Mouse (Mus musculus): ENCODE measurements around the gene Ripk3. TPM values are rescaled to one million over a fixed set of nuclear protein-coding genes. Genes with fewer than 3 reads are reported as not detected.
A peak's percentile ranks its signal among the peaks of the same experiment; 100 is the strongest.

Ripk3 gene
- polyA plus RNA-seq, 1 experiment from 2014 or later, result 5.9 TPM

- Histone ChIP-seq H3K4me2 (no peak overlapping the region; the same call in 1 of the 2 replicates), H3K4me1 (peaks cover 16% of the 10 kb centered on the region), H3K27me3 (peaks cover 80% of the 10 kb centered on the region), H3K9me3 (no peaks in the 10 kb centered on the region), H3K27ac (no peak overlapping the region), H3K9ac (no peak overlapping the region), H3K4me3 (replicated peaks) (peak overlapping the region; percentile 28), H3K36me3 (replicated peaks) (no peaks in the 10 kb centered on the region)
- ATAC-seq (ENCODE audit: low FRiP score), result no peak
- 40% methylated on average over 11 of the region's 11 CpGs for WGBS
Observed at GRCm38 (mm10) chr14:55787731-55788130, 934 bp downstream of the Ripk3 start.

- H3K27me3 ChIP-seq, result peaks cover 96% of the 10 kb centered on the region
- no peak overlapping the region for H3K27ac ChIP-seq
- 16% methylated on average over 6 of the region's 6 CpGs for WGBS
- peaks cover 19% of the 10 kb centered on the region for H3K4me1 ChIP-seq
- ATAC-seq (ENCODE audit: low FRiP score), result no peak
- no peaks in the 10 kb centered on the region for H3K9me3 ChIP-seq
- no peaks in the 10 kb centered on the region for H3K36me3 ChIP-seq (replicated peaks)
- H3K9ac ChIP-seq, result no peak overlapping the region
- H3K4me2 ChIP-seq, result no peak overlapping the region
- H3K4me3 ChIP-seq (replicated peaks), result no peak overlapping the region
Observed at GRCm38 (mm10) chr14:55785195-55785594, 3.5 kb downstream of the Ripk3 start.

GRCm38 (mm10) chr14:55783958-55784235 is 4.8 kb downstream of the Ripk3 start, which contains the start of gene Adcy4:
TSS of gene Adcy4 (minus strand) at chr14:55784095.
- H3K9ac ChIP-seq, result peak within 1 kb of the TSS; percentile 17; the same call in 1 of the 2 replicates
- H3K4me2 ChIP-seq, result peak within 1 kb of the TSS; percentile 45
- 3% methylated on average over 13 of the region's 13 CpGs for WGBS
- H3K27me3 ChIP-seq, result peaks cover 84% of the 10 kb centered on the region
- peaks cover 19% of the 10 kb centered on the region for H3K4me1 ChIP-seq
- H3K36me3 ChIP-seq (replicated peaks), result no peaks in the 10 kb centered on the region
- H3K4me3 ChIP-seq (replicated peaks), result peak within 1 kb of the TSS; percentile 29
- ATAC-seq (ENCODE audit: low FRiP score), result no peak
- no peak within 1 kb of the TSS for H3K27ac ChIP-seq
- H3K9me3 ChIP-seq, result no peaks in the 10 kb centered on the region

GRCm38 (mm10) chr14:55783171-55783957 is 5.3 kb downstream of the Ripk3 start:
- Histone ChIP-seq H3K4me1 (peaks cover 16% of the 10 kb centered on the region), H3K27me3 (peaks cover 79% of the 10 kb centered on the region), H3K36me3 (replicated peaks) (no peaks in the 10 kb centered on the region), H3K4me3 (replicated peaks) (peak overlapping the region; percentile 29), H3K9ac (peak overlapping the region; percentile 17; the same call in 1 of the 2 replicates), H3K27ac (no peak overlapping the region), H3K9me3 (no peaks in the 10 kb centered on the region), H3K4me2 (peak overlapping the region; percentile 45)
- WGBS, result under 1% methylated on average over 31 of the region's 31 CpGs
- no peak for ATAC-seq (ENCODE audit: low FRiP score)

- Histone ChIP-seq H3K4me3 (replicated peaks) (no peak overlapping the region), H3K27me3 (peaks cover 75% of the 10 kb centered on the region)
- 51% methylated on average over 9 of the region's 9 CpGs for whole genome bisulfite sequencing
Observed at GRCm38 (mm10) chr14:55782361-55782960, 6.2 kb downstream of the Ripk3 start.

GRCm38 (mm10) chr14:55781310-55781709 is 7.4 kb downstream of the Ripk3 start:
- no peak overlapping the region for H3K9ac ChIP-seq
- no peak overlapping the region for H3K27ac ChIP-seq
- H3K4me3 ChIP-seq (replicated peaks), result no peak overlapping the region
- peaks cover 12% of the 10 kb centered on the region for H3K4me1 ChIP-seq
- peak; percentile 78 for ATAC-seq (ENCODE audit: low FRiP score)
- WGBS, result 13% methylated on average over 14 of the region's 14 CpGs
- H3K27me3 ChIP-seq, result peaks cover 65% of the 10 kb centered on the region
- H3K4me2 ChIP-seq, result peak overlapping the region; percentile 34
- H3K9me3 ChIP-seq, result no peaks in the 10 kb centered on the region
- no peaks in the 10 kb centered on the region for H3K36me3 ChIP-seq (replicated peaks)

More at GRCm38 (mm10) chr14:55782361-55782960, 6.2 kb downstream of the Ripk3 start:
- H3K9me3 ChIP-seq, result no peaks in the 10 kb centered on the region
- peak overlapping the region; percentile 11 for H3K4me2 ChIP-seq
- no peak for ATAC-seq (ENCODE audit: low FRiP score)
- no peak overlapping the region for H3K9ac ChIP-seq
- no peak overlapping the region for H3K27ac ChIP-seq
- peaks cover 12% of the 10 kb centered on the region for H3K4me1 ChIP-seq
- H3K36me3 ChIP-seq (replicated peaks), result no peaks in the 10 kb centered on the region

- Histone ChIP-seq H3K4me1 (peaks cover 12% of the 10 kb centered on the region), H3K27ac (no peak overlapping the region), H3K27me3 (peaks cover 60% of the 10 kb centered on the region), H3K36me3 (replicated peaks) (no peaks in the 10 kb centered on the region), H3K4me2 (no peak overlapping the region), H3K9me3 (no peaks in the 10 kb centered on the region), H3K9ac (no peak overlapping the region), H3K4me3 (replicated peaks) (no peak overlapping the region)
- 82% methylated on average over 11 of the region's 11 CpGs for WGBS
- ATAC-seq (ENCODE audit: low FRiP score), result no peak
Observed at GRCm38 (mm10) chr14:55780736-55781135, 7.9 kb downstream of the Ripk3 start.

- H3K4me2 ChIP-seq, result no peak overlapping the region
Observed at GRCm38 (mm10) chr14:55779656-55780055, 9.0 kb downstream of the Ripk3 start.

GRCm38 (mm10) chr14:55778686-55779085 is 10.0 kb downstream of the Ripk3 start:
- 90% methylated on average over 15 of the region's 15 CpGs for WGBS
- peaks cover 44% of the 10 kb centered on the region for H3K27me3 ChIP-seq
- no peaks in the 10 kb centered on the region for H3K36me3 ChIP-seq (replicated peaks)

More at GRCm38 (mm10) chr14:55779656-55780055, 9.0 kb downstream of the Ripk3 start:
- H3K4me3 ChIP-seq (replicated peaks), result no peak overlapping the region
- no peak overlapping the region for H3K27ac ChIP-seq
- H3K9me3 ChIP-seq, result no peaks in the 10 kb centered on the region
- H3K9ac ChIP-seq, result no peak overlapping the region
- WGBS, result 66% methylated on average over 16 of the region's 16 CpGs
- ATAC-seq (ENCODE audit: low FRiP score), result no peak
- H3K4me1 ChIP-seq, result peaks cover 12% of the 10 kb centered on the region
- no peaks in the 10 kb centered on the region for H3K36me3 ChIP-seq (replicated peaks)
- peaks cover 49% of the 10 kb centered on the region for H3K27me3 ChIP-seq

GRCm38 (mm10) chr14:55777806-55778205 is 10.9 kb downstream of the Ripk3 start:
- Histone ChIP-seq H3K27ac (no peak overlapping the region), H3K36me3 (replicated peaks) (no peaks in the 10 kb centered on the region), H3K27me3 (peaks cover 42% of the 10 kb centered on the region), H3K4me2 (no peak overlapping the region), H3K9me3 (no peaks in the 10 kb centered on the region), H3K4me3 (replicated peaks) (no peak overlapping the region), H3K4me1 (peaks cover 2% of the 10 kb centered on the region; the same call in 1 of the 2 replicates), H3K9ac (no peak overlapping the region)
- ATAC-seq (ENCODE audit: low FRiP score), result no peak
- WGBS, result 86% methylated on average over 11 of the region's 11 CpGs

More at GRCm38 (mm10) chr14:55778686-55779085, 10.0 kb downstream of the Ripk3 start:
- Histone ChIP-seq H3K27ac (no peak overlapping the region), H3K9me3 (no peaks in the 10 kb centered on the region), H3K4me1 (peaks cover 10% of the 10 kb centered on the region), H3K4me3 (replicated peaks) (no peak overlapping the region), H3K4me2 (no peak overlapping the region), H3K9ac (no peak overlapping the region)
- ATAC-seq (ENCODE audit: low FRiP score), result no peak

- Histone ChIP-seq H3K4me2 (no peak overlapping the region), H3K27ac (no peak overlapping the region), H3K27me3 (peaks cover 38% of the 10 kb centered on the region), H3K9me3 (no peaks in the 10 kb centered on the region), H3K9ac (no peak overlapping the region), H3K4me3 (replicated peaks) (no peak overlapping the region), H3K36me3 (replicated peaks) (no peaks in the 10 kb centered on the region), H3K4me1 (peaks cover 2% of the 10 kb centered on the region; the same call in 1 of the 2 replicates)
- ATAC-seq (ENCODE audit: low FRiP score), result no peak
- 56% methylated on average over 3 of the region's 3 CpGs for WGBS
Observed at GRCm38 (mm10) chr14:55777176-55777575, 11.5 kb downstream of the Ripk3 start.

GRCm38 (mm10) chr14:55776711-55777110 is 12.0 kb downstream of the Ripk3 start:
- Histone ChIP-seq H3K9ac (no peak overlapping the region), H3K27ac (no peak overlapping the region), H3K36me3 (replicated peaks) (no peaks in the 10 kb centered on the region), H3K4me1 (peaks cover 2% of the 10 kb centered on the region; the same call in 1 of the 2 replicates), H3K4me2 (no peak overlapping the region), H3K27me3 (peaks cover 38% of the 10 kb centered on the region), H3K9me3 (no peaks in the 10 kb centered on the region), H3K4me3 (replicated peaks) (no peak overlapping the region)
- no peak for ATAC-seq (ENCODE audit: low FRiP score)
- WGBS, result 79% methylated on average over 7 of the region's 7 CpGs

All from forebrain, embryonic 12.5 days (tissue).